Mouse (Mus musculus): ENCODE data around the gene Gpr162.

Gene Gpr162

GRCm38 (mm10) chr6:124883351-124883750 is 19.6 kb upstream of the Gpr162 start:
- no peak for DNase-seq (ENCODE audit: inconsistent ontology term)

- DNase-seq (ENCODE audit: inconsistent ontology term), result no peak
These were observed 18.0 kb upstream of the Gpr162 start for GRCm38 (mm10) chr6:124881821-124882220.

- no peak for DNase-seq (ENCODE audit: inconsistent ontology term)
These were observed 15.6 kb upstream of the Gpr162 start for GRCm38 (mm10) chr6:124879390-124879789.

- DNase-seq (ENCODE audit: inconsistent ontology term), result no peak
These were observed 10.6 kb upstream of the Gpr162 start for GRCm38 (mm10) chr6:124874348-124874747.

- DNase-seq (ENCODE audit: inconsistent ontology term), result no peak
These were observed 2.8 kb upstream of the Gpr162 start for GRCm38 (mm10) chr6:124866560-124866959.

GRCm38 (mm10) chr6:124865766-124866362 is 2.1 kb upstream of the Gpr162 start:
- no peak for DNase-seq (ENCODE audit: inconsistent ontology term)

- DNase-seq (ENCODE audit: inconsistent ontology term), result peak; percentile 17
These were observed 592 bp downstream of the Gpr162 start for GRCm38 (mm10) chr6:124863125-124863657.

GRCm38 (mm10) chr6:124862406-124863124 is 1.2 kb downstream of the Gpr162 start:
- DNase-seq (ENCODE audit: inconsistent ontology term), result no peak

GRCm38 (mm10) chr6:124861802-124862201 is 2.0 kb downstream of the Gpr162 start:
- DNase-seq (ENCODE audit: inconsistent ontology term), result no peak

- DNase-seq (ENCODE audit: inconsistent ontology term), result no peak
These were observed 2.5 kb downstream of the Gpr162 start for GRCm38 (mm10) chr6:124861266-124861665.

GRCm38 (mm10) chr6:124860511-124860910 is 3.3 kb downstream of the Gpr162 start:
- DNase-seq (ENCODE audit: inconsistent ontology term), result no peak

- peak; percentile 91 for DNase-seq (ENCODE audit: inconsistent ontology term)
These were observed 4.1 kb downstream of the Gpr162 start for GRCm38 (mm10) chr6:124859725-124860124.

- DNase-seq (ENCODE audit: inconsistent ontology term), result no peak
These were observed 5.0 kb downstream of the Gpr162 start for GRCm38 (mm10) chr6:124858561-124859318.

GRCm38 (mm10) chr6:124857840-124858530 is 5.8 kb downstream of the Gpr162 start:
- DNase-seq (ENCODE audit: inconsistent ontology term), result peak; percentile 14

GRCm38 (mm10) chr6:124856916-124857839 is 6.6 kb downstream of the Gpr162 start, which contains the start of gene P3h3:
Gene P3h3 (minus strand): TSS chr6:124857752.
- peak; percentile 87 for DNase-seq (ENCODE audit: inconsistent ontology term)

- DNase-seq (ENCODE audit: inconsistent ontology term), result no peak
These were observed 7.5 kb downstream of the Gpr162 start for GRCm38 (mm10) chr6:124856321-124856720.

GRCm38 (mm10) chr6:124854647-124855046 is 9.1 kb downstream of the Gpr162 start:
- DNase-seq (ENCODE audit: inconsistent ontology term), result no peak

- DNase-seq (ENCODE audit: inconsistent ontology term), result no peak
These were observed 13.2 kb downstream of the Gpr162 start for GRCm38 (mm10) chr6:124850535-124850934.

GRCm38 (mm10) chr6:124847305-124847704 is 16.5 kb downstream of the Gpr162 start:
- DNase-seq (ENCODE audit: inconsistent ontology term), result peak; percentile 89

Data from Muller cell, postnatal 12 days (primary cell).